In genomic region chr11:97695712-97696401, GRCm38 (mm10) we compare ENCODE assay signal across 8 mouse cellular contexts. TPM values are rescaled to one million over a fixed set of nuclear protein-coding genes. Genes with fewer than 3 reads are reported as not detected.
DNase-seq lines count a peak whose midpoint lies in the region; ATAC-seq and TF ChIP-seq lines count a peak whose summit lies in the region.

No protein-coding gene starts in this region.

- peak overlapping the region; percentile 26; the same call in 1 of the 2 replicates for H3K27ac ChIP-seq in left cerebral cortex, adult 2 months
- H3K27ac ChIP-seq in embryonic facial prominence, embryonic 13.5 days = peak overlapping the region; percentile 64
- peak overlapping the region; percentile 89 for H3K27ac ChIP-seq in hindbrain, embryonic 13.5 days
- peak overlapping the region; percentile 70 for H3K27ac ChIP-seq in midbrain, embryonic 16.5 days (ENCODE audit: low read length)

- H3K9ac ChIP-seq in embryonic facial prominence, embryonic 13.5 days = peak overlapping the region; percentile 58
- H3K9ac ChIP-seq in hindbrain, embryonic 13.5 days = peak overlapping the region; percentile 68
- H3K9ac ChIP-seq in midbrain, embryonic 16.5 days (ENCODE audit: low read depth, low read length) = peak overlapping the region; percentile 60

- peaks cover 45% of the 10 kb centered on the region for H3K4me1 ChIP-seq in embryonic facial prominence, embryonic 13.5 days
- peaks cover 57% of the 10 kb centered on the region for H3K4me1 ChIP-seq in hindbrain, embryonic 13.5 days (replicated peaks)
- peaks cover 38% of the 10 kb centered on the region for H3K4me1 ChIP-seq in midbrain, embryonic 16.5 days (ENCODE audit: control insufficient read depth, insufficient read depth, low read length)

- H3K9me3 ChIP-seq in embryonic facial prominence, embryonic 13.5 days = no peaks in the 10 kb centered on the region
- no peaks in the 10 kb centered on the region for H3K9me3 ChIP-seq in hindbrain, embryonic 13.5 days
- H3K9me3 ChIP-seq in midbrain, embryonic 16.5 days (replicated peaks; ENCODE audit: control insufficient read depth, low read length, poor library complexity, severe bottlenecking) = no peaks in the 10 kb centered on the region

- no peak overlapping the region for H3K4me3 ChIP-seq in left cerebral cortex, adult 2 months
- H3K4me3 ChIP-seq in embryonic facial prominence, embryonic 13.5 days = peak overlapping the region; percentile 21
- H3K4me3 ChIP-seq in hindbrain, embryonic 13.5 days = peak overlapping the region; percentile 93
- H3K4me3 ChIP-seq in midbrain, embryonic 16.5 days (ENCODE audit: low read depth, low read length) = peak overlapping the region; percentile 26

- intact Hi-C loops in left cerebral cortex, adult 2 months (cut with DNase I) = loop anchor here (5.0 kb wide), 1 partner anchor 34 kb away; the partner anchor contains the start of gene Mllt6

- peaks cover 29% of the 10 kb centered on the region for H3K36me3 ChIP-seq in embryonic facial prominence, embryonic 13.5 days
- H3K36me3 ChIP-seq in hindbrain, embryonic 13.5 days = peaks cover 25% of the 10 kb centered on the region
- peaks cover 17% of the 10 kb centered on the region for H3K36me3 ChIP-seq in midbrain, embryonic 16.5 days (ENCODE audit: control insufficient read depth, insufficient read depth, low read length)

- DNase-seq in left cerebral cortex, adult 2 months (ENCODE audit: extremely low spot score in 1 of 2, low spot score in 2 of 2) = no peak
- no peak for DNase-seq in left cerebral cortex, adult 11 months (ENCODE audit: low spot score)
- no peak for DNase-seq in urinary bladder, postnatal 10 days (ENCODE audit: low spot score)
- DNase-seq in cerebellum, postnatal 36 days = no peak
- DNase-seq in spleen, postnatal 14 days (ENCODE audit: low spot score in 2 of 2) = no peak

- WGBS in embryonic facial prominence, embryonic 13.5 days = 38% methylated on average over 9 of the region's 9 CpGs
- WGBS in hindbrain, embryonic 13.5 days = 27% methylated on average over 9 of the region's 9 CpGs
- WGBS in midbrain, embryonic 16.5 days = 26% methylated on average over 9 of the region's 9 CpGs

- TF ChIP-seq CTCF in left cerebral cortex, adult 2 months (IDR thresholded peaks at IDR 0.05) = no peak

- peak overlapping the region; percentile 90 for H3K4me2 ChIP-seq in embryonic facial prominence, embryonic 13.5 days
- H3K4me2 ChIP-seq in hindbrain, embryonic 13.5 days = peak overlapping the region; percentile 89
- H3K4me2 ChIP-seq in midbrain, embryonic 16.5 days (ENCODE audit: low read length) = peak overlapping the region; percentile 76

- no peak for ATAC-seq in embryonic facial prominence, embryonic 13.5 days (ENCODE audit: insufficient number of reproducible peaks, insufficient read depth, low FRiP score, low TSS enrichment, low read depth)
- no peak for ATAC-seq in hindbrain, embryonic 13.5 days (ENCODE audit: low FRiP score)
- no peak for ATAC-seq in midbrain, embryonic 16.5 days

- H3K27me3 ChIP-seq in embryonic facial prominence, embryonic 13.5 days = no peaks in the 10 kb centered on the region
- no peaks in the 10 kb centered on the region for H3K27me3 ChIP-seq in hindbrain, embryonic 13.5 days
- H3K27me3 ChIP-seq in midbrain, embryonic 16.5 days (ENCODE audit: control insufficient read depth, insufficient read depth, low read depth, low read length) = no peaks in the 10 kb centered on the region

RNA-seq across cellular contexts. Expression of gene Pcgf2, which starts 4.4 kb away (rescaled TPM):
- total RNA-seq in left cerebral cortex, adult 2 months (2021) = 10 to 100 TPM; 36.2 to 39.6 TPM
- polyA plus RNA-seq in embryonic facial prominence, embryonic 13.5 days (2015; fragmentation: Nextera tagmentation; extraction: Ambion mirVana) = 17.2 and 20.9 TPM in 2 replicates
- polyA plus RNA-seq in hindbrain, embryonic 13.5 days (2015; fragmentation: Nextera tagmentation; extraction: Ambion mirVana) = 26.2 and 26.3 TPM in 2 replicates
- polyA plus RNA-seq in midbrain, embryonic 16.5 days (2015; fragmentation: Nextera tagmentation; extraction: Ambion mirVana) = 18.2 and 19.1 TPM in 2 replicates

RNA-seq across cellular contexts. Expression of gene Psmb3, which starts 7.3 kb away (rescaled TPM):
- 100 to 1,000 TPM; 113 to 123 TPM for total RNA-seq in left cerebral cortex, adult 2 months (2021)
- polyA plus RNA-seq in embryonic facial prominence, embryonic 13.5 days (2015; fragmentation: Nextera tagmentation; extraction: Ambion mirVana) = 443 and 487 TPM in 2 replicates
- polyA plus RNA-seq in hindbrain, embryonic 13.5 days (2015; fragmentation: Nextera tagmentation; extraction: Ambion mirVana) = 476 and 483 TPM in 2 replicates
- polyA plus RNA-seq in midbrain, embryonic 16.5 days (2015; fragmentation: Nextera tagmentation; extraction: Ambion mirVana) = 387 and 401 TPM in 2 replicates

RNA-seq across cellular contexts. Expression of gene Cisd3, which starts 10.2 kb away (rescaled TPM):
- 10 to 100 TPM; 47.7 to 57.6 TPM for total RNA-seq in left cerebral cortex, adult 2 months (2021)
- 12.5 and 13.4 TPM in 2 replicates for polyA plus RNA-seq in embryonic facial prominence, embryonic 13.5 days (2015; fragmentation: Nextera tagmentation; extraction: Ambion mirVana)
- 23.8 and 25.6 TPM in 2 replicates for polyA plus RNA-seq in hindbrain, embryonic 13.5 days (2015; fragmentation: Nextera tagmentation; extraction: Ambion mirVana)
- polyA plus RNA-seq in midbrain, embryonic 16.5 days (2015; fragmentation: Nextera tagmentation; extraction: Ambion mirVana) = 24.4 and 29.8 TPM in 2 replicates

RNA-seq across cellular contexts. Expression of gene Mllt6, which starts 32.6 kb away (rescaled TPM):
- 100 to 1,000 TPM; 143 to 147 TPM for total RNA-seq in left cerebral cortex, adult 2 months (2021)
- polyA plus RNA-seq in embryonic facial prominence, embryonic 13.5 days (2015; fragmentation: Nextera tagmentation; extraction: Ambion mirVana) = 3.1 and 3.3 TPM in 2 replicates
- polyA plus RNA-seq in hindbrain, embryonic 13.5 days (2015; fragmentation: Nextera tagmentation; extraction: Ambion mirVana) = 3.4 and 4.1 TPM in 2 replicates
- polyA plus RNA-seq in midbrain, embryonic 16.5 days (2015; fragmentation: Nextera tagmentation; extraction: Ambion mirVana) = 3.3 and 3.5 TPM in 2 replicates

RNA-seq across cellular contexts. Expression of gene Pip4k2b, which starts 48.6 kb away (rescaled TPM):
- total RNA-seq in left cerebral cortex, adult 2 months (2021) = 100 to 1,000 TPM; 114 to 117 TPM
- 2.3 and 3.1 TPM in 2 replicates for polyA plus RNA-seq in embryonic facial prominence, embryonic 13.5 days (2015; fragmentation: Nextera tagmentation; extraction: Ambion mirVana)
- polyA plus RNA-seq in hindbrain, embryonic 13.5 days (2015; fragmentation: Nextera tagmentation; extraction: Ambion mirVana) = 4.3 and 4.7 TPM in 2 replicates
- 5.0 and 5.1 TPM in 2 replicates for polyA plus RNA-seq in midbrain, embryonic 16.5 days (2015; fragmentation: Nextera tagmentation; extraction: Ambion mirVana)

Comparison
In these comparisons a context has a peak if more than half of its experiments do, and no peak if none do; other contexts are left out.
1. H3K27ac ChIP-seq: peak in every context shown above with its lines; median percentile 89 in hindbrain, embryonic 13.5 days; 70 in midbrain, embryonic 16.5 days; 64 in embryonic facial prominence, embryonic 13.5 days; 26 in left cerebral cortex, adult 2 months.